Mouse (Mus musculus) kidney, embryonic 16.5 days (tissue): ENCODE data around the gene Mmrn2. TPM values are rescaled to one million over a fixed set of nuclear protein-coding genes. Genes with fewer than 3 reads are reported as not detected.
A peak's percentile ranks its signal among the peaks of the same experiment; 100 is the strongest.

ENCODE experiments used
- ATAC-seq: fragments of 200-750 bp; cut with Nextera tagmentation; 2 replicates; pipeline ENCODE4 v1.8.0; 2017; ENCODE audit warnings: moderate TSS enrichment; ENCODE audit not compliant: low FRiP score, low TSS enrichment
- H3K27ac ChIP-seq: fragments of 300-500 bp; sonication (generic); 2 replicates; pipeline ENCODE4 v1.5.1; 2014; ENCODE audit warnings: low read length
- H3K27me3 ChIP-seq: fragments of 300-500 bp; sonication (generic); 2 replicates; pipeline ENCODE4 v1.6.1; 2014; ENCODE audit warnings: low read length, control low read depth, mixed read lengths; ENCODE audit not compliant: insufficient read depth
- H3K36me3 ChIP-seq: fragments of 300-500 bp; sonication (generic); 2 replicates; pipeline ENCODE4 v1.6.1; 2014; ENCODE audit warnings: low read length, control low read depth, mixed read lengths; ENCODE audit not compliant: insufficient read depth
- H3K4me1 ChIP-seq: fragments of 300-500 bp; sonication (generic); 2 replicates; pipeline ENCODE4 v1.6.1; 2014; ENCODE audit warnings: low read length, control low read depth, mixed read lengths; ENCODE audit not compliant: insufficient read depth
- H3K4me2 ChIP-seq: fragments of 300-500 bp; sonication (generic); replicated peaks from 2 replicates; pipeline ENCODE4 v1.6.1; 2014; ENCODE audit warnings: low read depth, low read length
- H3K4me3 ChIP-seq: fragments of 300-500 bp; sonication (generic); 2 replicates; pipeline ENCODE4 v1.5.1; 2014; ENCODE audit warnings: mild to moderate bottlenecking, low read length
- H3K9ac ChIP-seq: fragments of 300-500 bp; sonication (generic); replicated peaks from 2 replicates; pipeline ENCODE4 v1.6.1; 2014; ENCODE audit warnings: low read length
- H3K9me3 ChIP-seq: fragments of 300-500 bp; sonication (generic); 2 replicates; pipeline ENCODE4 v1.6.1; 2016; ENCODE audit warnings: low read length, control low read depth
- WGBS: fragments of 180-500 bp; shearing (Covaris S2); extraction: QIAGEN DNeasy Blood & Tissue Kit; methylation state at CpG from one replicate; pipeline ENCODE4 v1.1.7; 2014; 5-methylcytosine and 5-hydroxymethylcytosine counted together
- polyA plus RNA-seq: library from polyadenylated mRNA; unstranded; fragments of >200 nt; fragmentation: Nextera tagmentation; extraction: Ambion mirVana; gene quantifications from 2 replicates; pipeline ENCODE4 v1.2.1, GENCODE M21; 2015

Mmrn2 gene
- polyA plus RNA-seq, 1 experiment from 2014 or later: 20.9 TPM

- no peak for ATAC-seq
- WGBS: 77% methylated on average over 4 of the region's 4 CpGs
Observed at GRCm38 (mm10) chr14:34447659-34448058, 72.4 kb downstream of the Mmrn2 start.

GRCm38 (mm10) chr14:34448398-34448797 lies 73.1 kb downstream of the Mmrn2 start:
- no peak for ATAC-seq
- no peak overlapping the region for H3K9ac ChIP-seq
- H3K27ac ChIP-seq: no peak overlapping the region
- no peaks in the 10 kb centered on the region for H3K27me3 ChIP-seq
- H3K9me3 ChIP-seq: 0 out of 2 replicates have a peak, but pooled peaks cover 3% of the 10 kb centered on the region
- no peak overlapping the region for H3K4me2 ChIP-seq
- peaks cover 14% of the 10 kb centered on the region for H3K36me3 ChIP-seq
- no peak overlapping the region for H3K4me3 ChIP-seq
- peaks cover 18% of the 10 kb centered on the region for H3K4me1 ChIP-seq

More at GRCm38 (mm10) chr14:34447659-34448058, 72.4 kb downstream of the Mmrn2 start:
- Histone ChIP-seq H3K9ac (no peak overlapping the region), H3K4me1 (peaks cover 18% of the 10 kb centered on the region), H3K4me3 (no peak overlapping the region), H3K36me3 (peaks cover 16% of the 10 kb centered on the region), H3K9me3 (0 out of 2 replicates have a peak, but pooled peaks cover 3% of the 10 kb centered on the region), H3K27me3 (no peaks in the 10 kb centered on the region), H3K27ac (no peak overlapping the region), H3K4me2 (no peak overlapping the region)

GRCm38 (mm10) chr14:34449807-34450206 lies 74.5 kb downstream of the Mmrn2 start:
- Histone ChIP-seq H3K27me3 (no peaks in the 10 kb centered on the region), H3K4me2 (no peak overlapping the region), H3K9ac (no peak overlapping the region), H3K9me3 (0 out of 2 replicates have a peak, but pooled peaks cover 3% of the 10 kb centered on the region), H3K4me3 (no peak overlapping the region), H3K36me3 (peaks cover 11% of the 10 kb centered on the region), H3K4me1 (peaks cover 24% of the 10 kb centered on the region), H3K27ac (no peak overlapping the region)
- WGBS: 34% methylated on average over 9 of the region's 9 CpGs
- no peak for ATAC-seq

GRCm38 (mm10) chr14:34450451-34450850 lies 75.2 kb downstream of the Mmrn2 start:
- peaks cover 25% of the 10 kb centered on the region for H3K4me1 ChIP-seq

GRCm38 (mm10) chr14:34451872-34452271 lies 76.6 kb downstream of the Mmrn2 start:
- Histone ChIP-seq H3K4me1 (peaks cover 25% of the 10 kb centered on the region), H3K27me3 (no peaks in the 10 kb centered on the region)

More at GRCm38 (mm10) chr14:34450451-34450850, 75.2 kb downstream of the Mmrn2 start:
- 0 out of 2 replicates have a peak, but pooled peaks cover 3% of the 10 kb centered on the region for H3K9me3 ChIP-seq
- no peak overlapping the region for H3K9ac ChIP-seq
- no peaks in the 10 kb centered on the region for H3K27me3 ChIP-seq
- 87% methylated on average over 5 of the region's 5 CpGs for WGBS
- peaks cover 13% of the 10 kb centered on the region for H3K36me3 ChIP-seq
- no peak overlapping the region for H3K27ac ChIP-seq
- H3K4me2 ChIP-seq: no peak overlapping the region
- ATAC-seq: no peak
- H3K4me3 ChIP-seq: no peak overlapping the region

GRCm38 (mm10) chr14:34453648-34454047 lies 78.4 kb downstream of the Mmrn2 start:
- ATAC-seq: no peak
- Histone ChIP-seq H3K9ac (no peak overlapping the region), H3K27ac (peak overlapping the region; percentile 20; the same call in 1 of the 2 replicates), H3K4me3 (no peak overlapping the region), H3K27me3 (no peaks in the 10 kb centered on the region), H3K36me3 (0 out of 2 replicates have a peak, but pooled peaks cover 3% of the 10 kb centered on the region), H3K4me1 (peaks cover 25% of the 10 kb centered on the region), H3K4me2 (no peak overlapping the region), H3K9me3 (no peaks in the 10 kb centered on the region)
- 27% methylated on average over 6 of the region's 6 CpGs for WGBS

More at GRCm38 (mm10) chr14:34451872-34452271, 76.6 kb downstream of the Mmrn2 start:
- Histone ChIP-seq H3K9ac (no peak overlapping the region), H3K4me2 (no peak overlapping the region), H3K36me3 (peaks cover 8% of the 10 kb centered on the region; the same call in 1 of the 2 replicates), H3K4me3 (no peak overlapping the region), H3K27ac (no peak overlapping the region), H3K9me3 (no peaks in the 10 kb centered on the region)
- ATAC-seq: no peak

Other genes with a start within 250 kb of the Mmrn2 start
- gene Npy4r, start 223.0 kb upstream of the Mmrn2 start, polyA plus RNA-seq: 0.06 and 0.10 TPM in 2 replicates
- gene Gprin2, start 173.8 kb upstream of the Mmrn2 start, polyA plus RNA-seq: 0.58 and 1.1 TPM in 2 replicates
- gene Syt15, start 155.9 kb upstream of the Mmrn2 start, polyA plus RNA-seq: 0.92 and 1.1 TPM in 2 replicates
- 9.9 and 10.0 TPM in 2 replicates for gene Shld2, start 65.0 kb upstream of the Mmrn2 start, polyA plus RNA-seq
- 114 and 116 TPM in 2 replicates for gene Glud1, start 64.7 kb upstream of the Mmrn2 start, polyA plus RNA-seq
- 0.86 and 1.1 TPM in 2 replicates for gene Fam25c, start 20.0 kb upstream of the Mmrn2 start, polyA plus RNA-seq
- gene Sncg, start 676 bp upstream of the Mmrn2 start, polyA plus RNA-seq: 7.0 and 9.0 TPM in 2 replicates
- 24.9 and 38.5 TPM in 2 replicates for gene Bmpr1a, start 127.9 kb downstream of the Mmrn2 start, polyA plus RNA-seq
- not detected in 2 replicates for gene 9230112D13Rik, start 147.3 kb downstream of the Mmrn2 start, polyA plus RNA-seq
- gene Ldb3, start 213.2 kb downstream of the Mmrn2 start, polyA plus RNA-seq: 2.2 and 2.3 TPM in 2 replicates
- 0.39 and 0.51 TPM in 2 replicates for gene Opn4, start 224.7 kb downstream of the Mmrn2 start, polyA plus RNA-seq